Mouse (Mus musculus) CD4-positive, CD25-positive, alpha-beta regulatory T cell, adult 2 months (primary cell): ENCODE results near the gene St3gal6.

ENCODE experiments used
- DNase-seq: peaks from one replicate; pipeline ENCODE4 v3.0.0-alpha.2; 2012; ENCODE audit warnings: low read depth, low spot score

Gene St3gal6

GRCm38 (mm10) chr16:58521182-58521581, 2.9 kb downstream of the St3gal6 start:
- DNase-seq: no peak

- no peak for DNase-seq
Observed at GRCm38 (mm10) chr16:58520457-58520856, 3.6 kb downstream of the St3gal6 start.

- DNase-seq: no peak
Observed at GRCm38 (mm10) chr16:58519650-58520073, 4.4 kb downstream of the St3gal6 start.

GRCm38 (mm10) chr16:58516960-58517798, 6.9 kb downstream of the St3gal6 start:
- no peak for DNase-seq

GRCm38 (mm10) chr16:58516161-58516560, 7.9 kb downstream of the St3gal6 start:
- DNase-seq: no peak

GRCm38 (mm10) chr16:58514565-58514964, 9.5 kb downstream of the St3gal6 start:
- DNase-seq: peak; percentile 80

- DNase-seq: no peak
Observed at GRCm38 (mm10) chr16:58513755-58514154, 10.3 kb downstream of the St3gal6 start.

- DNase-seq: no peak
Observed at GRCm38 (mm10) chr16:58512887-58513286, 11.2 kb downstream of the St3gal6 start.

GRCm38 (mm10) chr16:58512181-58512761, 11.8 kb downstream of the St3gal6 start:
- no peak for DNase-seq

GRCm38 (mm10) chr16:58504945-58505344, 19.1 kb downstream of the St3gal6 start:
- no peak for DNase-seq

- DNase-seq: no peak
Observed at GRCm38 (mm10) chr16:58502566-58502965, 21.5 kb downstream of the St3gal6 start.

GRCm38 (mm10) chr16:58501760-58502301, 22.2 kb downstream of the St3gal6 start:
- DNase-seq: peak; percentile 20

- DNase-seq: no peak
Observed at GRCm38 (mm10) chr16:58499650-58500049, 24.4 kb downstream of the St3gal6 start.

GRCm38 (mm10) chr16:58499172-58499584, 24.9 kb downstream of the St3gal6 start:
- DNase-seq: no peak

- DNase-seq: peak; percentile 53
Observed at GRCm38 (mm10) chr16:58497886-58498713, 25.9 kb downstream of the St3gal6 start.

- DNase-seq: no peak
Observed at GRCm38 (mm10) chr16:58496791-58497190, 27.3 kb downstream of the St3gal6 start.

GRCm38 (mm10) chr16:58487861-58488260, 36.2 kb downstream of the St3gal6 start:
- no peak for DNase-seq

- no peak for DNase-seq
Observed at GRCm38 (mm10) chr16:58482296-58482695, 41.7 kb downstream of the St3gal6 start.

- no peak for DNase-seq
Observed at GRCm38 (mm10) chr16:58481906-58482270, 42.2 kb downstream of the St3gal6 start.

- DNase-seq: no peak
Observed at GRCm38 (mm10) chr16:58481219-58481905, 42.7 kb downstream of the St3gal6 start.

- no peak for DNase-seq
Observed at GRCm38 (mm10) chr16:58479898-58480448, 44.1 kb downstream of the St3gal6 start.
